Mouse (Mus musculus): ENCODE data around the gene Uevld. TPM values are rescaled to one million over a fixed set of nuclear protein-coding genes. Genes with fewer than 3 reads are reported as not detected.

Gene Uevld
- 0.74 and 0.77 TPM in 2 replicates for polyA plus RNA-seq (2012; rRNA removed; ENCODE audit: low replicate concordance)

GRCm38 (mm10) chr7:46957831-46958691 is at the start of gene Uevld:
Gene Uevld, minus strand, starts transcription at chr7:46958527.

GRCm38 (mm10) chr7:46983280-46983679 is 25.0 kb upstream of the Uevld start, which contains the start of gene Gm9999:
Gene Gm9999, plus strand, starts transcription at chr7:46983580.

DNA sequence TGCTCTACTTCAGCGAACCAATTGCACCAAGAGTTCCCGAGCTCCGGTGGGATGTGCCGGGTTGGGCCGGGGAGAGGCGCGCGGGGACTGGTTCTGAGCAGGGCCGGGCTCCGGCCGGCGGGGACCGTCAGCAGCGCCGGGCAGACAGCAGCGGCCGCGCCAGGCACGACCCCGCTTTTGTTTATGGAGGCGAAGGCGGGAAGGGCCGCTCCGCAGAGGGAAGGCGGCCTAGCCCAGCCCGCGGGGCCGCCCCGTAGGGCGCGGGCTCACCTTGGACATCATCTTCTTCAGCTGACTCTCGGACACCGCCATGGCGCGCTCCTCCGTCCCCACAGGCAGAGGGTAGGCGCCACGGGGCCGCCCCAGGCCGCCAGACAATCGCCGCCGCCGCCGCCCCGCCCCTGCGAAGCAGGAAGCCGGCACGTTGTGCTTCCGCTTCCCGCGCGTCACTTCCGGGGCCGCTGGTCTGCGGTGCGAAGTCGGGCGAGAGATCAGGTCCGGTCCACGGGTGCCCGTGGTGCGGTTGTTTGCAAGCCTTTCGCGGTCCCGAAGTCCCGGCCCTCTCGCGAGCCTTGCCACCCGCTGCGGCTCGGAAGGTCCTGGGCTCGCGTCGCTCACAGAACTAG is 38.7 kb downstream of the Uevld start, which contains the start of gene Tsg101:
Tsg101 (minus strand) TSS at position 419 of the 626 bp plus-strand sequence.

Other genes starting within 250 kb of the Uevld start
- gene Saal1, start 247.8 kb downstream of the Uevld start, polyA plus RNA-seq (2012; rRNA removed; ENCODE audit: low replicate concordance), result 1.7 and 2.8 TPM in 2 replicates
- gene Saa3, start 242.8 kb downstream of the Uevld start, polyA plus RNA-seq (2012; rRNA removed; ENCODE audit: low replicate concordance), result 0.21 and 0.30 TPM in 2 replicates
- gene Saa4, start 225.9 kb downstream of the Uevld start, polyA plus RNA-seq (2012; rRNA removed; ENCODE audit: low replicate concordance), result 0.07 TPM in 1 of 2 replicates, not detected in the other
- gene Saa1, start 215.5 kb downstream of the Uevld start, polyA plus RNA-seq (2012; rRNA removed; ENCODE audit: low replicate concordance), result 0.21 TPM in 1 of 2 replicates, not detected in the other
- not detected in 2 replicates for gene Saa2, start 206.7 kb downstream of the Uevld start, polyA plus RNA-seq (2012; rRNA removed; ENCODE audit: low replicate concordance)
- gene Hps5, start 162.5 kb downstream of the Uevld start, polyA plus RNA-seq (2012; rRNA removed; ENCODE audit: low replicate concordance), result 15.4 and 20.0 TPM in 2 replicates
- gene Gtf2h1, start 162.4 kb downstream of the Uevld start, polyA plus RNA-seq (2012; rRNA removed; ENCODE audit: low replicate concordance), result 2.2 and 4.8 TPM in 2 replicates
- 740 and 1,417 TPM in 2 replicates for gene Ldha, start 117.1 kb downstream of the Uevld start, polyA plus RNA-seq (2012; rRNA removed; ENCODE audit: low replicate concordance)
- not detected in 2 replicates for gene Ldhc, start 97.3 kb downstream of the Uevld start, polyA plus RNA-seq (2012; rRNA removed; ENCODE audit: low replicate concordance)
- gene Tsg101, start 38.6 kb downstream of the Uevld start, polyA plus RNA-seq (2012; rRNA removed; ENCODE audit: low replicate concordance), result 100 and 104 TPM in 2 replicates
- not detected in 2 replicates for gene Gm9999, start 25.1 kb upstream of the Uevld start, polyA plus RNA-seq (2012; rRNA removed; ENCODE audit: low replicate concordance)
- 2.0 and 2.1 TPM in 2 replicates for gene Spty2d1, start 49.9 kb upstream of the Uevld start, polyA plus RNA-seq (2012; rRNA removed; ENCODE audit: low replicate concordance)
- 36.9 and 378 TPM in 2 replicates for gene Tmem86a, start 92.1 kb upstream of the Uevld start, polyA plus RNA-seq (2012; rRNA removed; ENCODE audit: low replicate concordance)
- gene Ptpn5, start 175.2 kb upstream of the Uevld start, polyA plus RNA-seq (2012; rRNA removed; ENCODE audit: low replicate concordance), result 0.76 and 1.5 TPM in 2 replicates
- gene Mrgpra6, start 246.4 kb upstream of the Uevld start, polyA plus RNA-seq (2012; rRNA removed; ENCODE audit: low replicate concordance), result not detected in 2 replicates